12 mouse cellular contexts compared by ENCODE assay signal in the genomic region with DNA sequence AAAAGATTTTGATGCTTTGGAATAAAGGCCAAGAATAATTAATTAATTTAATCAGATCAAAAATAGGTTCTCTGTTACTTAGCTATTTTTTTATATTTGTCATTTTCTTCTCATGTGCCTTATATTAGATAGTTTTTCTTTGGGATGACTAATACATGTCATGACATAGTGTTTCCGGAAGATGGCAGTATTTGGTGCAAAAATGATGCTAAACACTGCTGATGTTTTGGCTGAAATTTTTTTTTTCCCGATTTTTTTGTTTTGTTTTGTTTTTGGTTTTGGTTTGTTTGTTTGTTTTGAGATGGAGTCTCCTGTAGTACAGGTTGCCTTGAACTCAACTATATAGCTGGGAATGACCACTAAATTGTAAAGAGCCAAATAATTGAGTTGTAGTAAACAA. TPM values are rescaled to one million over a fixed set of nuclear protein-coding genes. Genes with fewer than 3 reads are reported as not detected.
A peak's percentile ranks its signal among the peaks of the same experiment; 100 is the strongest.
DNase-seq lines count a peak whose midpoint lies in the region; ATAC-seq and TF ChIP-seq lines count a peak whose summit lies in the region.
"Had no signal": no experiment of that assay in that cellular context is flagged by ENCODE, and none has a peak within 500 bp of the region (broad histone marks: within the 10 kb centered on the region; RNA-seq: fewer than 3 reads in every experiment).

No protein-coding gene starts in this region.

- TF ChIP-seq CTCF in heart, adult 2 months (IDR thresholded peaks at IDR 0.05), result peak; percentile 78
- peak; percentile 52 for TF ChIP-seq CTCF in liver, postnatal 0 days (IDR thresholded peaks at IDR 0.05; ENCODE audit: low read depth)

- ATAC-seq in liver, postnatal 0 days, result no peak
- ATAC-seq in liver, embryonic 12.5 days, result no peak

- H3K79me2 ChIP-seq in heart, adult 2 months (replicated peaks; ENCODE audit: control insufficient read depth, insufficient read depth, low read length), result no peaks in the 10 kb centered on the region

- WGBS in heart, adult 2 months, result 4% methylated on average over 2 of the region's 2 CpGs
- 7% methylated on average over 2 of the region's 2 CpGs for WGBS in heart, embryonic 10.5 days
- WGBS in liver, postnatal 0 days (ENCODE audit: insufficient replicate concordance), result 8% methylated on average over 2 of the region's 2 CpGs
- WGBS in liver, embryonic 12.5 days (ENCODE audit: insufficient replicate concordance), result 5% methylated on average over 2 of the region's 2 CpGs

- H3K4me3 ChIP-seq in heart, adult 2 months, result no peak overlapping the region
- H3K4me3 ChIP-seq in heart, embryonic 10.5 days, result no peak overlapping the region
- no peak overlapping the region for H3K4me3 ChIP-seq in liver, postnatal 0 days (ENCODE audit: low read depth, low read length)
- no peak overlapping the region for H3K4me3 ChIP-seq in liver, embryonic 12.5 days
- H3K4me3 ChIP-seq: heart, embryonic 15.5 days had no signal

- intact Hi-C loops in heart, adult 2 months (cut with DNase I), result loop anchor here (2.0 kb wide), 1 partner anchor 243 kb away; no protein-coding TSS in a partner anchor

- H3K27me3 ChIP-seq in heart, adult 2 months (ENCODE audit: control insufficient read depth, insufficient read depth, low read length), result no peaks in the 10 kb centered on the region
- no peaks in the 10 kb centered on the region for H3K27me3 ChIP-seq in heart, embryonic 10.5 days (ENCODE audit: insufficient read depth, poor library complexity, severe bottlenecking)
- no peaks in the 10 kb centered on the region for H3K27me3 ChIP-seq in liver, postnatal 0 days (ENCODE audit: insufficient read depth, low read length)
- H3K27me3 ChIP-seq in liver, embryonic 12.5 days (replicated peaks), result no peaks in the 10 kb centered on the region
- H3K27me3 ChIP-seq: heart, embryonic 15.5 days had no signal

- no peaks in the 10 kb centered on the region for H3K9me3 ChIP-seq in heart, embryonic 10.5 days
- no peaks in the 10 kb centered on the region for H3K9me3 ChIP-seq in liver, postnatal 0 days (ENCODE audit: low read length)
- no peaks in the 10 kb centered on the region for H3K9me3 ChIP-seq in liver, embryonic 12.5 days (replicated peaks)
- H3K9me3 ChIP-seq: heart, embryonic 15.5 days had no signal

- no peak overlapping the region for H3K27ac ChIP-seq in heart, adult 2 months
- H3K27ac ChIP-seq in heart, embryonic 10.5 days, result no peak overlapping the region
- H3K27ac ChIP-seq in liver, postnatal 0 days (ENCODE audit: low read depth), result no peak overlapping the region
- no peak overlapping the region for H3K27ac ChIP-seq in liver, embryonic 12.5 days
- H3K27ac ChIP-seq: heart, embryonic 15.5 days had no signal

- no peaks in the 10 kb centered on the region for H3K4me1 ChIP-seq in heart, adult 2 months (ENCODE audit: control insufficient read depth, insufficient read depth, low read length)
- no peaks in the 10 kb centered on the region for H3K4me1 ChIP-seq in heart, embryonic 10.5 days
- no peaks in the 10 kb centered on the region for H3K4me1 ChIP-seq in liver, postnatal 0 days (ENCODE audit: insufficient read depth)
- H3K4me1 ChIP-seq in liver, embryonic 12.5 days, result no peaks in the 10 kb centered on the region
- H3K4me1 ChIP-seq: heart, embryonic 15.5 days had no signal

- no peak overlapping the region for H3K4me2 ChIP-seq in liver, postnatal 0 days (ENCODE audit: low read depth, low read length)
- no peak overlapping the region for H3K4me2 ChIP-seq in liver, embryonic 12.5 days
- H3K4me2 ChIP-seq: heart, embryonic 15.5 days had no signal

- no peak for TF ChIP-seq EP300 in heart, adult 2 months (IDR thresholded peaks at IDR 0.05; ENCODE audit: insufficient read depth, low read depth, low read length)
- no peak for TF ChIP-seq EP300 in liver, postnatal 0 days (IDR thresholded peaks at IDR 0.05; ENCODE audit: low read depth)

- no peak overlapping the region for H3K9ac ChIP-seq in heart, adult 2 months (ENCODE audit: low read depth, low read length)
- no peak overlapping the region for H3K9ac ChIP-seq in liver, postnatal 0 days (replicated peaks)
- no peak overlapping the region for H3K9ac ChIP-seq in liver, embryonic 12.5 days
- H3K9ac ChIP-seq: heart, embryonic 15.5 days had no signal

- no peaks in the 10 kb centered on the region for H3K36me3 ChIP-seq in heart, adult 2 months (ENCODE audit: control insufficient read depth, insufficient read depth, low read length)
- H3K36me3 ChIP-seq in heart, embryonic 10.5 days, result no peaks in the 10 kb centered on the region
- H3K36me3 ChIP-seq in liver, postnatal 0 days (replicated peaks; ENCODE audit: insufficient read depth, low read length), result no peaks in the 10 kb centered on the region
- no peaks in the 10 kb centered on the region for H3K36me3 ChIP-seq in liver, embryonic 12.5 days
- H3K36me3 ChIP-seq: heart, embryonic 15.5 days had no signal

- no peak for DNase-seq in heart, adult 2 months
- DNase-seq in heart, embryonic 10.5 days (ENCODE audit: low spot score), result no peak
- DNase-seq in liver, postnatal 0 days, result no peak
- peak; percentile 49 for DNase-seq in NIH3T3 (ENCODE audit: low read depth)
- DNase-seq in retina, embryonic 14.5 days (ENCODE audit: low spot score), result peak; percentile 55
- DNase-seq in ovary, postnatal 36 days (ENCODE audit: low spot score), result no peak
- DNase-seq in ovary, postnatal 10 days (ENCODE audit: low spot score), result no peak
- DNase-seq: adrenal gland, postnatal 10 days; layer of hippocampus, postnatal 36 days; right cerebral cortex, postnatal 4 days had no signal

- TF ChIP-seq POLR2A in heart, adult 2 months (IDR thresholded peaks at IDR 0.05; ENCODE audit: insufficient read depth, low read depth, low read length), result no peak

RNA-seq across cellular contexts. Expression of a gene that starts 22.7 kb away (rescaled TPM):
- not detected for total RNA-seq in heart, adult 2 months (2021)
- polyA plus RNA-seq in heart, adult 2 months (2012; rRNA removed), result not detected in 2 replicates
- not detected in 2 replicates for polyA plus RNA-seq in heart, embryonic 10.5 days (2016; fragmentation: Nextera tagmentation; extraction: Ambion mirVana)
- not detected in 2 replicates for polyA plus RNA-seq in liver, postnatal 0 days (2015; fragmentation: Nextera tagmentation; extraction: Ambion mirVana)
- polyA plus RNA-seq in liver, embryonic 12.5 days (2016; fragmentation: Nextera tagmentation; extraction: Ambion mirVana), result not detected in 2 replicates
- total RNA-seq: adrenal gland, postnatal 10 days; layer of hippocampus, postnatal 36 days had no signal
- polyA plus RNA-seq: heart, embryonic 15.5 days had no signal

RNA-seq across cellular contexts. Expression of a gene that starts 38.8 kb away (rescaled TPM):
- 10 to 100 TPM; 19.7 to 22.6 TPM for total RNA-seq in heart, adult 2 months (2021)
- polyA plus RNA-seq in heart, adult 2 months (2012; rRNA removed), result 16.6 and 26.0 TPM in 2 replicates
- 91.9 and 97.7 TPM in 2 replicates for polyA plus RNA-seq in heart, embryonic 10.5 days (2016; fragmentation: Nextera tagmentation; extraction: Ambion mirVana)
- polyA plus RNA-seq in liver, postnatal 0 days (2015; fragmentation: Nextera tagmentation; extraction: Ambion mirVana), result 18.8 and 19.7 TPM in 2 replicates
- 36.4 and 37.2 TPM in 2 replicates for polyA plus RNA-seq in liver, embryonic 12.5 days (2016; fragmentation: Nextera tagmentation; extraction: Ambion mirVana)

Comparison
In these comparisons a context has a peak if more than half of its experiments do, and no peak if none do; other contexts are left out.
1. DNase-seq: peak in NIH3T3 (single experiment) and retina, embryonic 14.5 days (single experiment); none in heart, adult 2 months (0 of 2), heart, embryonic 10.5 days (single experiment), liver, postnatal 0 days (single experiment), ovary, postnatal 36 days (single experiment) and ovary, postnatal 10 days (single experiment).